Mouse (Mus musculus) stomach, embryonic 16.5 days (tissue): ENCODE data around the gene Nat10. TPM values are rescaled to one million over a fixed set of nuclear protein-coding genes. Genes with fewer than 3 reads are reported as not detected.

Source experiments
- ATAC-seq: fragments of 200-750 bp; cut with Nextera tagmentation; 2 replicates; pipeline ENCODE4 v1.8.0; 2017; ENCODE audit warnings: moderate number of reproducible peaks, moderate TSS enrichment; ENCODE audit not compliant: insufficient read depth, low FRiP score
- H3K27ac ChIP-seq: fragments of 300-500 bp; sonication (generic); 2 replicates; pipeline ENCODE4 v1.5.1; 2014; ENCODE audit warnings: low read length
- H3K27me3 ChIP-seq: fragments of 300-500 bp; sonication (generic); 2 replicates; pipeline ENCODE4 v1.6.1; 2014; ENCODE audit warnings: low read length, control low read depth, mixed read lengths; ENCODE audit not compliant: control insufficient read depth, insufficient read depth
- H3K36me3 ChIP-seq: fragments of 300-500 bp; sonication (generic); 2 replicates; pipeline ENCODE4 v1.6.1; 2014; ENCODE audit warnings: low read length; ENCODE audit not compliant: control insufficient read depth, insufficient read depth
- H3K4me1 ChIP-seq: fragments of 300-500 bp; sonication (generic); 2 replicates; pipeline ENCODE4 v1.6.1; 2014; ENCODE audit warnings: low read length, control low read depth, mixed read lengths; ENCODE audit not compliant: control insufficient read depth, insufficient read depth
- H3K4me2 ChIP-seq: fragments of 300-500 bp; sonication (generic); 2 replicates; pipeline ENCODE4 v1.6.1; 2014; ENCODE audit warnings: low read depth, low read length, mixed read lengths
- H3K4me3 ChIP-seq: fragments of 300-500 bp; sonication (generic); replicated peaks from 2 replicates; pipeline ENCODE4 v1.5.1; 2014; ENCODE audit warnings: mild to moderate bottlenecking, low read length
- H3K9ac ChIP-seq: fragments of 300-500 bp; sonication (generic); 2 replicates; pipeline ENCODE4 v1.6.1; 2014; ENCODE audit warnings: low read length
- H3K9me3 ChIP-seq: fragments of 300-500 bp; sonication (generic); replicated peaks from 2 replicates; pipeline ENCODE4 v1.6.1; 2016; ENCODE audit warnings: low read length, control low read depth; ENCODE audit not compliant: control insufficient read depth
- WGBS: fragments of 180-500 bp; shearing (Covaris S2); extraction: QIAGEN DNeasy Blood & Tissue Kit; methylation state at CpG from one replicate; pipeline ENCODE4 v1.1.7; 2014; 5-methylcytosine and 5-hydroxymethylcytosine counted together
- polyA plus RNA-seq: library from polyadenylated mRNA; unstranded; fragments of >200 nt; fragmentation: Nextera tagmentation; extraction: Ambion mirVana; gene quantifications from 2 replicates; pipeline ENCODE4 v1.2.1, GENCODE M21; 2015

Gene Nat10
- polyA plus RNA-seq, 1 experiment from 2014 or later, result 27.1 TPM

DNA sequence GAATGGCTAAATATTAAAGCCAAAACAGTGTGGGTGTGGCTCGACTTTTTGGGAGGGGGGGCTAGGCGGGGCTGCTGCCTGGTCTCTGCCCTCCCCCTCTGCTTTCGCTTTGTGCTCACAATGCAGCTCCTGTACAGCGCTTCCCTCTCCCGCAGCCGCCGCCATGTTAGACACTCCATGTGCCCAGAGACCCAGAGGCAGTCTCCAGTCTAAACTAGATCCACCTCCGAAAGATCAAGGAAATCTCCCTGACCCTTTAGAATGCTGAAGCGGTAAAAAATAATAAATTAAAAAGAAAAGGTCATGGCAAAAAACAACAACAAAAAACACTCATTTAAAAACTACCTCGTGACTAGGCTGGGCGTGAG is 34.8 kb upstream of the Nat10 start:
- Histone ChIP-seq H3K4me2 (peak overlapping the region; percentile 71), H3K27ac (peak overlapping the region; percentile 100), H3K4me1 (peaks cover 15% of the 10 kb centered on the region; the same call in 1 of the 2 replicates), H3K9ac (peak overlapping the region; percentile 97), H3K4me3 (peak overlapping the region; percentile 100), H3K36me3 (0 out of 2 replicates have a peak, but pooled peaks cover 3% of the 10 kb centered on the region), H3K27me3 (no peaks in the 10 kb centered on the region), H3K9me3 (no peaks in the 10 kb centered on the region)
- 0% methylated on average over 11 of the region's 11 CpGs for WGBS
- ATAC-seq, result peak; percentile 57; the same call in 1 of the 2 replicates

DNA sequence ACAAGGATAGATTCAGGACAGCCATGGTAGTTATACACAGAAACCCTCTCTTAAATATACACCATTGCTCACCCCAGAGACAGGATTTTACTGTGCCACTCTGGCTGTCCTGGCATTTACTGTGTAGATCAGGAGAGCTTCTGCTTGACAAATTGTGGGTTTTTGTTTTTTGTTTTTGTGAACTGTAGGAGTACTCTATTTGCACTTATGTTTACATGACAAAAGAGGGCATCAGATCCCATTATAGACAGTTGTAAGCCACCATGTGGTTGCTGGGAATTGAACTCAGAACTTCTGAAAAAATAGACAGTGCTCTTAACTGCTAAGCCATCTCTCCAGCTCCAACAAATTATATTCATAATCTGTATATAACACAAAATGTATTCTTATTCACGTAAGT is 30.9 kb upstream of the Nat10 start:
- H3K9ac ChIP-seq, result no peak overlapping the region
- H3K9me3 ChIP-seq, result no peaks in the 10 kb centered on the region
- no peak overlapping the region for H3K4me3 ChIP-seq
- H3K27ac ChIP-seq, result no peak overlapping the region
- H3K27me3 ChIP-seq, result no peaks in the 10 kb centered on the region
- ATAC-seq, result no peak
- H3K4me2 ChIP-seq, result no peak overlapping the region
- peaks cover 14% of the 10 kb centered on the region; the same call in 1 of the 2 replicates for H3K4me1 ChIP-seq
- 0 out of 2 replicates have a peak, but pooled peaks cover 3% of the 10 kb centered on the region for H3K36me3 ChIP-seq
- 89% methylated on average over 1 of the region's 1 CpGs for WGBS

DNA sequence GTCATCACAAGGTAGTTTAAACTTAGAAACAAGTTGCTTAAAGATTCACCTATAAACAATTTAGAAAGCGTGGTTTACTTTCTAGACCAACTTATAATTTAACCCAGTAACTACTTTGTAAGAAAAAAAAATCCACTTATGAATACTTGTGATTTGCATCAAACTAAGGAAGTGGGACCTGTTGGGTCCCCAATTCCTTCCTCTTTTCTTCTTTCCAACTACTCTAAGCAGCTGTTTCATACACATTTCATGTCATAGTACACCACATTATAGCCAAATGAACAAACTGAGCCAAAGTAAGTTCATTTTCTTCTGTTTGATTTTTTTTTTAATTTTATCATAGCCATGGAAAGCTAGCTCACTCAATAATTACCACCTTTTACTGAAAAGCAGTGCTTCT is 24.7 kb upstream of the Nat10 start:
- H3K4me1 ChIP-seq, result 0 out of 2 replicates have a peak, but pooled peaks cover 4% of the 10 kb centered on the region
- H3K27ac ChIP-seq, result no peak overlapping the region
- no peak for ATAC-seq
- H3K4me3 ChIP-seq, result no peak overlapping the region
- WGBS, result 92% methylated on average over 1 of the region's 1 CpGs
- H3K4me2 ChIP-seq, result no peak overlapping the region
- no peak overlapping the region for H3K9ac ChIP-seq
- no peaks in the 10 kb centered on the region for H3K27me3 ChIP-seq
- H3K36me3 ChIP-seq, result peaks cover 7% of the 10 kb centered on the region
- H3K9me3 ChIP-seq, result no peaks in the 10 kb centered on the region

DNA sequence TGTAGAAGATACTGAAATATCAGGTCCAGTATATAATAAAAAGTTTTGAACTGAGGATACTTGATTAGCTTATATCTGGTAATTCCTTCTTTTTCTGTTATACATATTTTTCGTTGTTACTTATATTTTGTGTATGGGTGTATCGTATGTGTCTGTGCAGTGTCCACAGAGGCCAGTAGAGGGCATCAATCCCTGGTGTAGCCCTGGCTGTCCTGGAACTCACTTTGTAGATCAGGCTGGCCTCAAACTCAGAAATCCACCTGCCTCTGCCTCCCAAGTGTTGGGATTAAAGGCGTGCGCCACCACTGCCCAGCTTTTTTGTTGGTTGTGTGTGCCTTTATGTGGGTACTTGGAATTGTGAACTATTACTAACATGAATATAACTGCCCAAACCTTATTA is 23.6 kb upstream of the Nat10 start:
- 89% methylated on average over 4 of the region's 4 CpGs for WGBS
- no peak for ATAC-seq
- Histone ChIP-seq H3K9ac (no peak overlapping the region), H3K4me2 (no peak overlapping the region), H3K9me3 (no peaks in the 10 kb centered on the region), H3K36me3 (peaks cover 12% of the 10 kb centered on the region), H3K4me3 (no peak overlapping the region), H3K27ac (no peak overlapping the region), H3K27me3 (no peaks in the 10 kb centered on the region), H3K4me1 (no peaks in the 10 kb centered on the region)

DNA sequence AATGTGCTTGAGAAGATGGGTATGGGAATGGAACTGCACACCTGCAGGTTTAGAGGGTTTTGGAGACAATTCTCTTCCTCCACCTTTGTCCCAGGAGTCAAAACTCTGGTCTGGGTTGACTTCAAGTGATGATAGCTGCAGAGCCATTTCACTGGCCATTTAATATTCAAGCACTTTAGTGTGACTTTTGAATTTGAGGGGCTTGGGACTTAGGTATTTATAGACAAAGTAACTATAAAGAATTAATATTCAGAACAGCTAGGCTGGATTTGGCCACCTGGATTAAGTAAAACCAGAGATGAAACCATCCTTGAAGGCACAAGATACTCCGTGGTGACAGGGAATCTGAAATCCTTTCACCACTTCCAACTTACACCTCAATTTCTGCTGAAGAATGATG is 1.4 kb upstream of the Nat10 start:
- Histone ChIP-seq H3K4me1 (peaks cover 12% of the 10 kb centered on the region; the same call in 1 of the 2 replicates), H3K9me3 (no peaks in the 10 kb centered on the region), H3K27me3 (no peaks in the 10 kb centered on the region), H3K27ac (no peak overlapping the region), H3K36me3 (peaks cover 9% of the 10 kb centered on the region), H3K4me3 (no peak overlapping the region), H3K9ac (no peak overlapping the region), H3K4me2 (peak overlapping the region; percentile 58; the same call in 1 of the 2 replicates)
- no peak for ATAC-seq
- WGBS, result 66% methylated on average over 1 of the region's 1 CpGs

DNA sequence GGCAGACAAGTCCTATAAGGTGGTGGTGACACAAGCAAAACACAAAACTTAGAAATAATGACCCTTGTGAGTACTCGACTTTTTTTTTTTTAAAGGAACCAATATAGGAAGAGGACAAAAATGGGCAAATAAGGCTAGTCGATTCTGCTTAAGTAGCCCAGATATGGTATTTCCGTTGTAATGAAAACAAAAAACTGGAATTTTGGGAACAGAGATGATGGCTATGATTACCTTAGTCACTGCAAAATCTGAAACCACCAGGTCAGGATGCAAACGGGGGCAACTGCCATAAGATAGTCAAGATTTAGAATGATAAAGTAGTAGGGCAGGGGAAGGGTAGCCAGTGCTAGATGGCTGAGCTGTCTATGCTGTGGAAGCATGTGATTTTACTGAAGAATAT is 923 bp upstream of the Nat10 start:
- Histone ChIP-seq H3K9ac (no peak overlapping the region), H3K4me3 (no peak overlapping the region), H3K9me3 (no peaks in the 10 kb centered on the region), H3K4me1 (peaks cover 12% of the 10 kb centered on the region; the same call in 1 of the 2 replicates), H3K4me2 (peak overlapping the region; percentile 58), H3K27me3 (no peaks in the 10 kb centered on the region), H3K36me3 (peaks cover 8% of the 10 kb centered on the region), H3K27ac (no peak overlapping the region)
- ATAC-seq, result no peak
- 31% methylated on average over 4 of the region's 4 CpGs for WGBS

DNA sequence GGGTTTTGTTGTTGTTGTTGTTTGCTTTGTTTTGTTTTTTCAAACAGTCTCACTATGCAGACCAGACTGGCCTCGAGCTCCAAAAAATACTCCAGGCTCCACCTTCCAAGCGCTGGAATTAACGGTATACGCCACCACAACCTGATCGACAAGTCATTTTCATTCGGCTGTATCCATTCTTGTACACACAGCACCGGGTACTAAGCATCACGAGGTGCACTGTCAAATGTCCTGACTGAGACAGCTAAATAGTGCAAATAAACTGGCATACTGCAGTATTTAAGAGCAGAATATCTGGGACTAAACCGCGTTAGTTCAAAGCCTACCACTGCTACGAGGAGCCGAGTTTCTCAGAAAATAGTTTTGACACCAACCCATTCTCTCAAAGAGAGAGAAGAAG is 649 bp downstream of the Nat10 start:
- Histone ChIP-seq H3K9me3 (no peaks in the 10 kb centered on the region), H3K4me3 (peak overlapping the region; percentile 67), H3K27ac (peak overlapping the region; percentile 73; the same call in 1 of the 2 replicates), H3K9ac (peak overlapping the region; percentile 71), H3K4me2 (peak overlapping the region; percentile 58), H3K4me1 (peaks cover 12% of the 10 kb centered on the region; the same call in 1 of the 2 replicates), H3K27me3 (no peaks in the 10 kb centered on the region), H3K36me3 (no peaks in the 10 kb centered on the region)
- WGBS, result under 1% methylated on average over 12 of the region's 12 CpGs
- ATAC-seq, result no peak

DNA sequence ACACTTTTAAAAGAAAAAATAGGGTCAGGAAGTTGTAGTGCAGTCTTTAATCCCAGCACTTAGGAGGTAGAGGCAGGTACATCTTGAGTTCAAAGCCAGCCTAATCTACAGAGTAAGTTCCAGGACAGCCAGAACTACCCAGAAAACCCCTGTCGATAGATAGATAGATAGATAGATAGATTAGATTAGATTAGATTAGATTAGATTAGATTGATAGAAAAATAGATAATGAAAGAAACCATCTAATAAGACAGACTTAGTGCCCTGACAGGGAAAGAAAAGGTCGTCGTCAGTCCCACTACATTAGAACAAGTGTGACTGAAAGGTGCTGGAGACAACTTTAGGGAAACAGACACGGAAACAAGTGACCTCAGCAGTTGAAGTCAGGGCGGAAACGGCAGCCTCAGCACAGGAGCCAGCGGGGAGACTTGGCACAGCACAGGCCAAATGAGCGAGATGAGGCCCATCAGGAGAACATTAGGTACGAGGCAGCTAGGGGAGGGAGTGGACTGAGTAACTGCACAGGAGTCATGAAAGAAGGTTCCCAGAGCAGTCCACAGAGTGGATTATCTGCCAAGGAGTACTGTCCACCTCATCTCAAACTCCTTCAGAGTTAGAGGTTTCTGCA is 5.5 kb downstream of the Nat10 start:
- Histone ChIP-seq H3K27me3 (no peaks in the 10 kb centered on the region), H3K9me3 (no peaks in the 10 kb centered on the region), H3K4me2 (no peak overlapping the region), H3K9ac (no peak overlapping the region), H3K27ac (no peak overlapping the region), H3K4me1 (0 out of 2 replicates have a peak, but pooled peaks cover 4% of the 10 kb centered on the region), H3K4me3 (no peak overlapping the region), H3K36me3 (no peaks in the 10 kb centered on the region)
- ATAC-seq, result no peak
- WGBS, result 85% methylated on average over 9 of the region's 9 CpGs

DNA sequence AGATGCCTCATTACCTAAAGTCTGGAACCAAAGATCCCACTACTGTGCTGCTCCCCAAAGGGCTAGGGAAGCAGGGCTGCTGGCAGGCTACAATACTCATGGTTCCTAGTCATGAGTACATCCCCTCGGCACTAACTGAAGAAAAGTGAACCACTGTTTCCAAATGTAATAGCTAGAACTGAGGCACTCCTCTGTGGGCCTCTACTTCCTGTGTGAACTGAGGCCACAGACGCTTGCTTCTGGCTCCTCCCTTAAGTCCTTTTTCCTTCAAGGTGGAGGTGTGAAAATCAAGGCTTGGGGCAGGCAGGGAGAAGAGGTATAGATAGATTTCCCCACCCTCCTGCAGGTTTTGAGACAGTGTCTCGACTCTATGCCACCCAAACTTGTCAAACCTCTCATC is 6.5 kb downstream of the Nat10 start:
- no peak for ATAC-seq
- Histone ChIP-seq H3K4me3 (no peak overlapping the region), H3K36me3 (no peaks in the 10 kb centered on the region), H3K27ac (no peak overlapping the region), H3K4me1 (no peaks in the 10 kb centered on the region), H3K9me3 (no peaks in the 10 kb centered on the region), H3K27me3 (no peaks in the 10 kb centered on the region), H3K4me2 (no peak overlapping the region), H3K9ac (no peak overlapping the region)
- 81% methylated on average over 3 of the region's 3 CpGs for WGBS
